Mouse (Mus musculus) embryonic facial prominence, embryonic 11.5 days (tissue): ENCODE data around the gene Grap2. TPM values are rescaled to one million over a fixed set of nuclear protein-coding genes. Genes with fewer than 3 reads are reported as not detected.

ENCODE experiments used
- ATAC-seq: fragments of 200-750 bp; cut with Nextera tagmentation; replicated peaks from 2 replicates; pipeline ENCODE4 v1.8.0; 2017; ENCODE audit warnings: low read depth; ENCODE audit not compliant: insufficient number of reproducible peaks, low FRiP score, low TSS enrichment
- DNase-seq: peaks from one replicate; pipeline ENCODE4 v3.0.0-alpha.2; 2015; ENCODE audit warnings: low spot score
- H3K27ac ChIP-seq: fragments of 300-500 bp; sonication (generic); replicated peaks from 2 replicates; pipeline ENCODE4 v1.5.1; 2014; ENCODE audit warnings: mild to moderate bottlenecking, low read depth, low read length, control low read depth
- H3K27me3 ChIP-seq: fragments of 300-500 bp; sonication (generic); 2 replicates; pipeline ENCODE4 v1.6.1; 2014; ENCODE audit warnings: mild to moderate bottlenecking, low read length, moderate library complexity, mixed read lengths; ENCODE audit not compliant: control insufficient read depth, insufficient read depth
- H3K36me3 ChIP-seq: fragments of 300-500 bp; sonication (generic); replicated peaks from 2 replicates; pipeline ENCODE4 v1.6.1; 2014; ENCODE audit warnings: low read depth, mild to moderate bottlenecking, low read length, moderate library complexity, mixed read lengths; ENCODE audit not compliant: control insufficient read depth, insufficient read depth
- H3K4me1 ChIP-seq: fragments of 300-500 bp; sonication (generic); 2 replicates; pipeline ENCODE4 v1.6.1; 2014; ENCODE audit warnings: low read length, mixed read lengths; ENCODE audit not compliant: control insufficient read depth, insufficient read depth
- H3K4me2 ChIP-seq: fragments of 300-500 bp; sonication (generic); 2 replicates; pipeline ENCODE4 v1.6.1; 2014; ENCODE audit warnings: low read depth, mild to moderate bottlenecking, control low read depth, low read length, moderate library complexity
- H3K4me3 ChIP-seq: fragments of 300-500 bp; sonication (generic); 2 replicates; pipeline ENCODE4 v1.5.1; 2014; ENCODE audit warnings: low read depth, low read length, control low read depth
- H3K9ac ChIP-seq: fragments of 300-500 bp; sonication (generic); replicated peaks from 2 replicates; pipeline ENCODE4 v1.6.1; 2014; ENCODE audit warnings: mild to moderate bottlenecking, control low read depth, low read length
- H3K9me3 ChIP-seq: fragments of 300-500 bp; sonication (generic); replicated peaks from 2 replicates; pipeline ENCODE4 v1.6.1; 2016; ENCODE audit warnings: mild to moderate bottlenecking, low read length, inconsistent platforms, mixed read lengths; ENCODE audit not compliant: control insufficient read depth
- WGBS: fragments of 180-500 bp; shearing (Covaris S2); extraction: QIAGEN DNeasy Blood & Tissue Kit; methylation state at CpG from one replicate; pipeline ENCODE4 v1.1.7; 2014; 5-methylcytosine and 5-hydroxymethylcytosine counted together
- polyA plus RNA-seq: library from polyadenylated mRNA; unstranded; fragments of >200 nt; fragmentation: Nextera tagmentation; extraction: Ambion mirVana; gene quantifications from 2 replicates; pipeline ENCODE4 v1.2.1, GENCODE M21; 2014

Grap2 gene
- polyA plus RNA-seq, 1 experiment from 2014 or later, result 3.6 TPM

GRCm38 (mm10) chr15:80674700-80675099 lies 102.3 kb downstream of the Grap2 start:
- Histone ChIP-seq H3K9ac (no peak overlapping the region), H3K9me3 (no peaks in the 10 kb centered on the region), H3K27ac (no peak overlapping the region), H3K27me3 (peaks cover 19% of the 10 kb centered on the region), H3K4me2 (no peak overlapping the region), H3K4me3 (no peak overlapping the region), H3K36me3 (no peaks in the 10 kb centered on the region), H3K4me1 (peaks cover 4% of the 10 kb centered on the region)
- 83% methylated on average over 6 of the region's 6 CpGs for WGBS
- ATAC-seq (no peak), DNase-seq (no peak)

GRCm38 (mm10) chr15:80679515-80680215 lies 107.3 kb downstream of the Grap2 start:
- H3K4me1 ChIP-seq, result no peaks in the 10 kb centered on the region
- ATAC-seq (no peak), DNase-seq (no peak)
- no peak overlapping the region for H3K4me2 ChIP-seq
- H3K9ac ChIP-seq, result no peak overlapping the region
- 47% methylated on average over 8 of the region's 8 CpGs for WGBS
- no peak overlapping the region for H3K27ac ChIP-seq
- no peak overlapping the region for H3K4me3 ChIP-seq
- H3K27me3 ChIP-seq, result no peaks in the 10 kb centered on the region; the same call in 1 of the 2 replicates
- H3K36me3 ChIP-seq, result no peaks in the 10 kb centered on the region
- no peaks in the 10 kb centered on the region for H3K9me3 ChIP-seq

GRCm38 (mm10) chr15:80680347-80681030 lies 108.1 kb downstream of the Grap2 start:
- 40% methylated on average over 7 of the region's 7 CpGs for WGBS
- Histone ChIP-seq H3K4me3 (no peak overlapping the region), H3K4me1 (no peaks in the 10 kb centered on the region; the same call in 1 of the 2 replicates), H3K27ac (no peak overlapping the region), H3K27me3 (no peaks in the 10 kb centered on the region; the same call in 1 of the 2 replicates), H3K36me3 (no peaks in the 10 kb centered on the region), H3K4me2 (no peak overlapping the region), H3K9me3 (no peaks in the 10 kb centered on the region), H3K9ac (no peak overlapping the region)
- no peak for ATAC-seq
- no peak for DNase-seq

- no peak overlapping the region for H3K27ac ChIP-seq
- no peak overlapping the region for H3K4me2 ChIP-seq
- ATAC-seq (no peak), DNase-seq (no peak)
- H3K9me3 ChIP-seq, result no peaks in the 10 kb centered on the region
- no peak overlapping the region for H3K9ac ChIP-seq
- 76% methylated on average over 4 of the region's 4 CpGs for WGBS
- no peaks in the 10 kb centered on the region; the same call in 1 of the 2 replicates for H3K4me1 ChIP-seq
- H3K4me3 ChIP-seq, result no peak overlapping the region
- no peaks in the 10 kb centered on the region for H3K27me3 ChIP-seq
- no peaks in the 10 kb centered on the region for H3K36me3 ChIP-seq
These were observed 109.1 kb downstream of the Grap2 start for GRCm38 (mm10) chr15:80681466-80681881.

GRCm38 (mm10) chr15:80682343-80682742 lies 109.9 kb downstream of the Grap2 start:
- H3K9me3 ChIP-seq, result no peaks in the 10 kb centered on the region
- H3K36me3 ChIP-seq, result no peaks in the 10 kb centered on the region
- DNase-seq, result no peak
- no peak for ATAC-seq
- no peak overlapping the region for H3K4me2 ChIP-seq
- H3K27me3 ChIP-seq, result no peaks in the 10 kb centered on the region
- no peak overlapping the region for H3K9ac ChIP-seq
- no peak overlapping the region for H3K27ac ChIP-seq
- no peaks in the 10 kb centered on the region; the same call in 1 of the 2 replicates for H3K4me1 ChIP-seq
- H3K4me3 ChIP-seq, result no peak overlapping the region
- WGBS, result 82% methylated on average over 8 of the region's 8 CpGs

GRCm38 (mm10) chr15:80683151-80683550 lies 110.8 kb downstream of the Grap2 start:
- 73% methylated on average over 6 of the region's 6 CpGs for WGBS
- no peaks in the 10 kb centered on the region for H3K27me3 ChIP-seq
- no peak overlapping the region for H3K4me3 ChIP-seq
- H3K27ac ChIP-seq, result no peak overlapping the region
- no peaks in the 10 kb centered on the region for H3K36me3 ChIP-seq
- H3K4me2 ChIP-seq, result no peak overlapping the region
- no peaks in the 10 kb centered on the region; the same call in 1 of the 2 replicates for H3K4me1 ChIP-seq
- H3K9me3 ChIP-seq, result no peaks in the 10 kb centered on the region
- ATAC-seq, result no peak
- DNase-seq, result no peak
- no peak overlapping the region for H3K9ac ChIP-seq

- H3K9me3 ChIP-seq, result no peaks in the 10 kb centered on the region
- no peaks in the 10 kb centered on the region for H3K36me3 ChIP-seq
- no peaks in the 10 kb centered on the region; the same call in 1 of the 2 replicates for H3K4me1 ChIP-seq
- H3K27me3 ChIP-seq, result no peaks in the 10 kb centered on the region
- 0 out of 2 replicates have a peak overlapping the region, but pooled peaks have one; percentile 13 for H3K27ac ChIP-seq
- H3K4me3 ChIP-seq, result no peak overlapping the region
- no peak overlapping the region for H3K9ac ChIP-seq
- WGBS, result 49% methylated on average over 3 of the region's 3 CpGs
- no peak overlapping the region for H3K4me2 ChIP-seq
- DNase-seq, result no peak
- ATAC-seq, result no peak
These were observed 111.6 kb downstream of the Grap2 start for GRCm38 (mm10) chr15:80683990-80684389.
